Mouse (Mus musculus) mesoderm, embryonic 11.5 days (tissue): ENCODE measurements around the gene App.

ENCODE experiments used
- DNase-seq: peaks from one replicate; pipeline ENCODE4 v3.0.0-alpha.2; 2012; ENCODE audit warnings: low read depth, low spot score

The App gene

GRCm38 (mm10) chr16:85084152-85084551, 89.4 kb downstream of the App start:
- no peak for DNase-seq

GRCm38 (mm10) chr16:85075330-85075729, 98.2 kb downstream of the App start:
- no peak for DNase-seq

GRCm38 (mm10) chr16:85074889-85075288, 98.7 kb downstream of the App start:
- DNase-seq = no peak

GRCm38 (mm10) chr16:85072624-85073023, 100.9 kb downstream of the App start:
- DNase-seq = no peak

- DNase-seq = no peak
Observed at GRCm38 (mm10) chr16:85071791-85072190, 101.8 kb downstream of the App start.

- DNase-seq = no peak
Observed at GRCm38 (mm10) chr16:85071248-85071647, 102.3 kb downstream of the App start.

GRCm38 (mm10) chr16:85067254-85067893, 106.2 kb downstream of the App start:
- DNase-seq = no peak

GRCm38 (mm10) chr16:85066227-85066626, 107.3 kb downstream of the App start:
- DNase-seq = no peak

- DNase-seq = no peak
Observed at GRCm38 (mm10) chr16:85064800-85065199, 108.8 kb downstream of the App start.

- no peak for DNase-seq
Observed at GRCm38 (mm10) chr16:85062732-85063131, 110.8 kb downstream of the App start.

GRCm38 (mm10) chr16:85061725-85062124, 111.8 kb downstream of the App start:
- no peak for DNase-seq

- DNase-seq = no peak
Observed at GRCm38 (mm10) chr16:85058138-85058537, 115.4 kb downstream of the App start.

GRCm38 (mm10) chr16:85056212-85056611, 117.4 kb downstream of the App start:
- no peak for DNase-seq

GRCm38 (mm10) chr16:85053996-85054395, 119.6 kb downstream of the App start:
- no peak for DNase-seq

GRCm38 (mm10) chr16:85047310-85047709, 126.3 kb downstream of the App start:
- DNase-seq = no peak

GRCm38 (mm10) chr16:85041153-85041959, 132.2 kb downstream of the App start:
- peak; percentile 28 for DNase-seq

- DNase-seq = no peak
Observed at GRCm38 (mm10) chr16:85038731-85039130, 134.8 kb downstream of the App start.

GRCm38 (mm10) chr16:85037969-85038644, 135.5 kb downstream of the App start:
- DNase-seq = peak; percentile 49

GRCm38 (mm10) chr16:85035815-85036214, 137.8 kb downstream of the App start:
- DNase-seq = no peak

GRCm38 (mm10) chr16:85033747-85034146, 139.8 kb downstream of the App start:
- no peak for DNase-seq

- no peak for DNase-seq
Observed at GRCm38 (mm10) chr16:85030810-85031209, 142.8 kb downstream of the App start.

- DNase-seq = no peak
Observed at GRCm38 (mm10) chr16:85028396-85028795, 145.2 kb downstream of the App start.

GRCm38 (mm10) chr16:85024706-85025105, 148.9 kb downstream of the App start:
- no peak for DNase-seq
